Mouse (Mus musculus) heart, adult 10 weeks (tissue): ENCODE measurements around the gene Lcp1. TPM values are rescaled to one million over a fixed set of nuclear protein-coding genes. Genes with fewer than 3 reads are reported as not detected.

ENCODE experiments used
- polyA plus RNA-seq: library from polyadenylated mRNA; stranded (reverse); fragments of 350-450 nt; fragmentation: Illumina TruSeq; extraction: RNeasy Lipid Tissue Mini Kit (QIAGEN cat#74804); gene quantifications from one replicate; pipeline ENCODE4 v1.2.3, GENCODE M21; 2014; ENCODE audit warnings: low read depth, low replicate concordance

Gene Lcp1
- 13.6 TPM for polyA plus RNA-seq

GRCm38 (mm10) chr14:75130501-75131318, at the start of gene Lcp1, which contains the start of gene Lrrc63:
Lcp1 (plus strand) TSS chr14:75131101.
Lrrc63 (minus strand) TSS chr14:75130881.

GRCm38 (mm10) chr14:75242087-75242486, 111.2 kb downstream of the Lcp1 start, which contains the start of gene Cpb2:
Cpb2 (plus strand) TSS chr14:75242287.

Other genes with a start within 250 kb of the Lcp1 start
- gene Lrch1, start 183.2 kb upstream of the Lcp1 start, polyA plus RNA-seq, result 10.7 TPM
- gene Rubcnl, start 115.1 kb upstream of the Lcp1 start, polyA plus RNA-seq, result 1.0 TPM
- not detected for gene Lrrc63, start 220 bp upstream of the Lcp1 start, polyA plus RNA-seq
- 0.42 TPM for gene Cpb2, start 111.2 kb downstream of the Lcp1 start, polyA plus RNA-seq
- gene Zc3h13, start 153.3 kb downstream of the Lcp1 start, polyA plus RNA-seq, result 19.5 TPM